Mouse (Mus musculus) ES-Bruce4 (cell line): Measurements from ENCODE around the gene Camta2. TPM values are rescaled to one million over a fixed set of nuclear protein-coding genes. Genes with fewer than 3 reads are reported as not detected.

Source experiments
- H3K27ac ChIP-seq: 2 replicates; pipeline ENCODE4 v1.5.1; 2012; ENCODE audit warnings: low read length, inconsistent platforms; ENCODE audit not compliant: insufficient read depth
- H3K27me3 ChIP-seq: 2 replicates; pipeline ENCODE4 v1.6.1; 2012; ENCODE audit warnings: mild to moderate bottlenecking, low read length, inconsistent platforms; ENCODE audit not compliant: control insufficient read depth, poor library complexity, insufficient read depth, severe bottlenecking
- H3K36me3 ChIP-seq: 2 replicates; pipeline ENCODE4 v1.6.1; 2012; ENCODE audit warnings: inconsistent platforms, mild to moderate bottlenecking, low read length, moderate library complexity; ENCODE audit not compliant: control insufficient read depth, poor library complexity, insufficient read depth, severe bottlenecking
- H3K4me1 ChIP-seq: one replicate; pipeline ENCODE4 v1.8.1; 2011; ENCODE audit warnings: low read length; ENCODE audit not compliant: control insufficient read depth, insufficient read depth
- H3K4me3 ChIP-seq: 2 replicates; pipeline ENCODE4 v1.5.1; 2011; ENCODE audit warnings: low read depth, mild to moderate bottlenecking, low read length
- H3K9ac ChIP-seq: 2 replicates; pipeline ENCODE4 v1.6.1; 2012; ENCODE audit warnings: low read depth, mild to moderate bottlenecking, inconsistent platforms; ENCODE audit not compliant: poor library complexity, severe bottlenecking
- H3K9me3 ChIP-seq: replicated peaks from 2 replicates; pipeline ENCODE4 v1.6.1; 2012; ENCODE audit warnings: mild to moderate bottlenecking, low read length, inconsistent platforms; ENCODE audit not compliant: control insufficient read depth, poor library complexity, insufficient read depth, severe bottlenecking
- CTCF ChIP-seq: IDR thresholded peaks from one replicate; pipeline ENCODE4 v1.8.1; 2011; ENCODE audit warnings: low read depth, low read length
- EP300 ChIP-seq: IDR thresholded peaks from 2 replicates; pipeline ENCODE4 v1.6.1; 2011; ENCODE audit warnings: low read depth, low read length; ENCODE audit not compliant: insufficient read depth
- POLR2A ChIP-seq: IDR thresholded peaks from one replicate; pipeline ENCODE4 v1.8.1; 2011; ENCODE audit warnings: low read length; ENCODE audit not compliant: insufficient read depth
- polyA plus RNA-seq: library from polyadenylated mRNA; stranded (reverse); fragments of >200 nt; gene quantifications from 2 replicates; pipeline ENCODE4 v1.2.4, GENCODE M21; 2011; ENCODE audit warnings: low read depth; ENCODE audit not compliant: missing spikeins, insufficient read depth, insufficient read length

The Camta2 gene
- polyA plus RNA-seq, 1 experiment: 12.8 TPM

- no peak overlapping the region for H3K4me3 ChIP-seq
- no peak overlapping the region for H3K9ac ChIP-seq
- no peaks in the 10 kb centered on the region for H3K9me3 ChIP-seq
- no peaks in the 10 kb centered on the region for H3K27me3 ChIP-seq
- H3K36me3 ChIP-seq: peaks cover 16% of the 10 kb centered on the region; the same call in 1 of the 2 replicates
- no peak overlapping the region for H3K27ac ChIP-seq
- H3K4me1 ChIP-seq: no peaks in the 10 kb centered on the region
- no peak for TF ChIP-seq CTCF
Observed at GRCm38 (mm10) chr11:70724706-70725105, 36.8 kb upstream of the Camta2 start.

- Histone ChIP-seq H3K9ac (no peak overlapping the region), H3K27me3 (no peaks in the 10 kb centered on the region), H3K27ac (no peak overlapping the region), H3K9me3 (no peaks in the 10 kb centered on the region), H3K4me3 (no peak overlapping the region), H3K36me3 (peaks cover 10% of the 10 kb centered on the region; the same call in 1 of the 2 replicates), H3K4me1 (no peaks in the 10 kb centered on the region)
- TF ChIP-seq CTCF (no peak), EP300 (no peak), POLR2A (no peak)
Observed at GRCm38 (mm10) chr11:70721072-70721471, 33.2 kb upstream of the Camta2 start.

GRCm38 (mm10) chr11:70720567-70720966 lies 32.7 kb upstream of the Camta2 start:
- Histone ChIP-seq H3K27me3 (no peaks in the 10 kb centered on the region), H3K4me3 (no peak overlapping the region), H3K4me1 (no peaks in the 10 kb centered on the region), H3K36me3 (peaks cover 8% of the 10 kb centered on the region; the same call in 1 of the 2 replicates), H3K9me3 (no peaks in the 10 kb centered on the region), H3K9ac (no peak overlapping the region), H3K27ac (no peak overlapping the region)
- TF ChIP-seq POLR2A (no peak), CTCF (no peak), EP300 (no peak)

- Histone ChIP-seq H3K4me1 (no peaks in the 10 kb centered on the region), H3K9ac (no peak overlapping the region), H3K4me3 (no peak overlapping the region), H3K27ac (no peak overlapping the region), H3K9me3 (no peaks in the 10 kb centered on the region), H3K36me3 (no peaks in the 10 kb centered on the region), H3K27me3 (no peaks in the 10 kb centered on the region)
- no peak for TF ChIP-seq POLR2A
Observed at GRCm38 (mm10) chr11:70718481-70718880, 30.6 kb upstream of the Camta2 start.

- peaks cover 7% of the 10 kb centered on the region for H3K36me3 ChIP-seq
- no peaks in the 10 kb centered on the region for H3K4me1 ChIP-seq
- no peak for TF ChIP-seq CTCF
- no peak for TF ChIP-seq EP300
- TF ChIP-seq POLR2A: no peak
- no peak overlapping the region for H3K9ac ChIP-seq
- H3K9me3 ChIP-seq: no peaks in the 10 kb centered on the region
- no peak overlapping the region for H3K27ac ChIP-seq
- no peak overlapping the region for H3K4me3 ChIP-seq
- no peaks in the 10 kb centered on the region for H3K27me3 ChIP-seq
Observed at GRCm38 (mm10) chr11:70715832-70716231, 27.9 kb upstream of the Camta2 start.

- Histone ChIP-seq H3K4me1 (no peaks in the 10 kb centered on the region), H3K27ac (no peak overlapping the region), H3K9ac (no peak overlapping the region), H3K9me3 (no peaks in the 10 kb centered on the region), H3K36me3 (peaks cover 9% of the 10 kb centered on the region), H3K4me3 (no peak overlapping the region), H3K27me3 (no peaks in the 10 kb centered on the region)
- TF ChIP-seq CTCF: no peak
- no peak for TF ChIP-seq POLR2A
- TF ChIP-seq EP300: no peak
Observed at GRCm38 (mm10) chr11:70713222-70713621, 25.3 kb upstream of the Camta2 start.
